In the genomic region with DNA sequence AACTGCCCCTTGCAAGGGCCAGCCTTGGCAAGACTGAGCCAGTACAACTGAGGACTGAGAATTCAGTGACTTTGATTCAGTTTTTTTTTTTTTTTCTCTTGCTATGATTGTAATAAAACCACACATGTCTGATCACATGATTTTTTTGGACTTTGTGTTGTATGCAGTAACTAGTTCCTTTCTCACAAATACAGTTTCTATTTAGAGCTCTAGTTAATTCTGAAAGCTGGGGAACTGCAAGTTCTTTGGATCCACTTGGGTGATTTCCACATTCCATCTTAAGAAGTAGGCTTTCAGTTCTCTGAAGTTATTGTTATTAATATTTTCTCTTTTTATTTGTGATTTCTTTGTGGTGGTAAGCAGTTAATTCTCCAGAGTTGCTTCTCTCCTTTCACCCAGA, we compare ENCODE assay signal across 23 mouse cellular contexts.
DNase-seq lines count a peak whose midpoint lies in the region; ATAC-seq and TF ChIP-seq lines count a peak whose summit lies in the region.
"Had no signal": no experiment of that assay in that cellular context is flagged by ENCODE, and none has a peak within 500 bp of the region (broad histone marks: within the 10 kb centered on the region; RNA-seq: fewer than 3 reads in every experiment).

No protein-coding gene starts in this region.

- peak overlapping the region; percentile 74 for H3K27ac ChIP-seq in kidney, adult 2 months (ENCODE audit: insufficient read depth, low read depth, low read length)
- no peak overlapping the region for H3K27ac ChIP-seq in kidney, embryonic 15.5 days
- no peak overlapping the region for H3K27ac ChIP-seq in liver, adult 2 months (replicated peaks; ENCODE audit: insufficient read depth, low read depth, low read length)

- H3K36me3 ChIP-seq in kidney, adult 2 months (ENCODE audit: control insufficient read depth, insufficient read depth, low read length), result no peaks in the 10 kb centered on the region
- H3K36me3 ChIP-seq in kidney, embryonic 15.5 days, result no peaks in the 10 kb centered on the region
- no peaks in the 10 kb centered on the region for H3K36me3 ChIP-seq in liver, adult 2 months (ENCODE audit: control insufficient read depth, insufficient read depth, low read length)
- H3K36me3 ChIP-seq: G1E had no signal

- no peak for TF ChIP-seq POLR2A in kidney, adult 2 months (IDR thresholded peaks at IDR 0.05; ENCODE audit: low read depth, low read length)
- TF ChIP-seq POLR2A in liver, adult 2 months (IDR thresholded peaks at IDR 0.05; ENCODE audit: extremely low read depth, insufficient read depth, low read length), result no peak

- peaks cover 3% of the 10 kb centered on the region; the same call in 1 of the 2 replicates for H3K4me1 ChIP-seq in kidney, adult 2 months (ENCODE audit: control insufficient read depth, insufficient read depth, low read length)
- no peaks in the 10 kb centered on the region for H3K4me1 ChIP-seq in kidney, embryonic 15.5 days
- H3K4me1 ChIP-seq in liver, adult 2 months (ENCODE audit: control insufficient read depth, insufficient read depth, low read length), result no peaks in the 10 kb centered on the region

- peak; percentile 53 for DNase-seq in kidney, adult 2 months
- no peak for DNase-seq in kidney, postnatal 10 days
- DNase-seq in kidney, adult 9 months, result peak; percentile 68
- DNase-seq in liver, adult 2 months (ENCODE audit: extremely low read depth, low read depth, low spot score), result peak; percentile 70
- DNase-seq in liver (no peak), A20 (ENCODE audit: low read depth, low spot score) (peak; percentile 27)
- DNase-seq in yolk sac, embryonic 10.5 days (ENCODE audit: low spot score), result no peak
- DNase-seq: adrenal gland, adult 2 months; adrenal gland, adult 8-10 months; adrenal gland, postnatal 10 days; adrenal gland, postnatal 14 days; adrenal gland, postnatal 25 days; adrenal gland, postnatal 36 days; B cell, adult 2 months; cerebellum, adult 11 months; cerebellum, adult 11-12 months; cerebellum, adult 18-20 months had no signal

- no peaks in the 10 kb centered on the region for H3K79me2 ChIP-seq in liver, adult 2 months (ENCODE audit: control insufficient read depth, insufficient read depth, low read length)

- H3K4me2 ChIP-seq in kidney, embryonic 15.5 days, result no peak overlapping the region

- no peaks in the 10 kb centered on the region for H3K27me3 ChIP-seq in kidney, adult 2 months (replicated peaks; ENCODE audit: control insufficient read depth, insufficient read depth, low read length)
- H3K27me3 ChIP-seq in kidney, embryonic 15.5 days, result no peaks in the 10 kb centered on the region
- H3K27me3 ChIP-seq in liver, adult 2 months (ENCODE audit: control insufficient read depth, insufficient read depth, low read length), result no peaks in the 10 kb centered on the region
- H3K27me3 ChIP-seq: CH12.LX, Patski had no signal

- no peak overlapping the region for H3K4me3 ChIP-seq in kidney, adult 2 months (ENCODE audit: insufficient read depth, low read depth, low read length)
- no peak overlapping the region for H3K4me3 ChIP-seq in kidney, embryonic 15.5 days (replicated peaks)
- H3K4me3 ChIP-seq in liver, adult 2 months (ENCODE audit: insufficient read depth, low read depth, low read length), result no peak overlapping the region

- H3K9ac ChIP-seq in kidney, embryonic 15.5 days, result no peak overlapping the region
- no peak overlapping the region for H3K9ac ChIP-seq in liver, adult 2 months (ENCODE audit: low read depth, low read length)

- H3K9me3 ChIP-seq in kidney, embryonic 15.5 days (replicated peaks), result no peaks in the 10 kb centered on the region
- H3K9me3 ChIP-seq: G1E had no signal

- TF ChIP-seq CTCF in kidney, adult 2 months (conservative IDR thresholded peaks at IDR 0.05; ENCODE audit: insufficient read depth, insufficient read length, low read depth, low read length), result no peak
- no peak for TF ChIP-seq CTCF in liver, adult 2 months (IDR thresholded peaks at IDR 0.05; ENCODE audit: low read depth, low read length)

- ATAC-seq in kidney, embryonic 15.5 days (replicated peaks; ENCODE audit: low FRiP score), result no peak
- ATAC-seq: activated CD4-positive, CD25-positive, alpha-beta regulatory T cell, adult 4 months; CD4-positive, CD25-positive, alpha-beta regulatory T cell, adult 4 months; Patski had no signal

Comparison
In these comparisons a context has a peak if more than half of its experiments do, and no peak if none do; other contexts are left out.
1. DNase-seq: peak in kidney, adult 2 months (single experiment), kidney, adult 9 months (single experiment), liver, adult 2 months (single experiment) and A20 (single experiment); none in kidney, postnatal 10 days (single experiment), liver (single experiment) and yolk sac, embryonic 10.5 days (single experiment).